Mouse (Mus musculus) forebrain, embryonic 15.5 days (tissue): Measurements from ENCODE around the gene Cables2. TPM values are rescaled to one million over a fixed set of nuclear protein-coding genes. Genes with fewer than 3 reads are reported as not detected.
"Not testable (repeated sequence)": the region's sequence is repeated elsewhere in the genome, so short reads cannot be mapped to it uniquely, and the experiment has no call there.

ENCODE experiments used
- ATAC-seq: fragments of 200-750 bp; cut with Nextera tagmentation; replicated peaks from 2 replicates; pipeline ENCODE4 v1.8.0; 2017; ENCODE audit warnings: mild to moderate bottlenecking, moderate TSS enrichment, moderate library complexity
- H3K27ac ChIP-seq: fragments of 300-500 bp; sonication (generic); replicated peaks from 2 replicates; pipeline ENCODE4 v1.5.1; 2015; ENCODE audit warnings: mild to moderate bottlenecking, inconsistent platforms
- H3K27me3 ChIP-seq: fragments of 300-500 bp; sonication (generic); 2 replicates; pipeline ENCODE4 v1.6.1; 2015; ENCODE audit warnings: inconsistent platforms
- H3K36me3 ChIP-seq: fragments of 300-500 bp; sonication (generic); 2 replicates; pipeline ENCODE4 v1.6.1; 2015; ENCODE audit warnings: mild to moderate bottlenecking, inconsistent platforms
- H3K4me1 ChIP-seq: fragments of 300-500 bp; sonication (generic); 2 replicates; pipeline ENCODE4 v1.6.1; 2015; ENCODE audit warnings: inconsistent platforms
- H3K4me2 ChIP-seq: fragments of 300-500 bp; sonication (generic); replicated peaks from 2 replicates; pipeline ENCODE4 v1.6.1; 2015; ENCODE audit warnings: mild to moderate bottlenecking, inconsistent platforms
- H3K4me3 ChIP-seq: fragments of 300-500 bp; sonication (generic); 2 replicates; pipeline ENCODE4 v1.5.1; 2015; ENCODE audit warnings: mild to moderate bottlenecking, inconsistent platforms
- H3K9ac ChIP-seq: fragments of 300-500 bp; sonication (generic); replicated peaks from 2 replicates; pipeline ENCODE4 v1.6.1; 2015; ENCODE audit warnings: mild to moderate bottlenecking, inconsistent platforms
- H3K9me3 ChIP-seq: fragments of 300-500 bp; sonication (generic); 2 replicates; pipeline ENCODE4 v1.6.1; 2016; ENCODE audit warnings: inconsistent platforms
- WGBS: fragments of 180-500 bp; shearing (Covaris S2); methylation state at CpG from one replicate; pipeline ENCODE4 v1.1.7; 2015; ENCODE audit warnings: mixed read lengths; 5-methylcytosine and 5-hydroxymethylcytosine counted together
- polyA plus RNA-seq: library from polyadenylated mRNA; unstranded; fragments of >200 nt; fragmentation: Nextera tagmentation; extraction: Ambion mirVana; gene quantifications from 2 replicates; pipeline ENCODE4 v1.2.1, GENCODE M21; 2015

Gene Cables2
- polyA plus RNA-seq, 1 experiment from 2014 or later = 21.6 TPM

DNA sequence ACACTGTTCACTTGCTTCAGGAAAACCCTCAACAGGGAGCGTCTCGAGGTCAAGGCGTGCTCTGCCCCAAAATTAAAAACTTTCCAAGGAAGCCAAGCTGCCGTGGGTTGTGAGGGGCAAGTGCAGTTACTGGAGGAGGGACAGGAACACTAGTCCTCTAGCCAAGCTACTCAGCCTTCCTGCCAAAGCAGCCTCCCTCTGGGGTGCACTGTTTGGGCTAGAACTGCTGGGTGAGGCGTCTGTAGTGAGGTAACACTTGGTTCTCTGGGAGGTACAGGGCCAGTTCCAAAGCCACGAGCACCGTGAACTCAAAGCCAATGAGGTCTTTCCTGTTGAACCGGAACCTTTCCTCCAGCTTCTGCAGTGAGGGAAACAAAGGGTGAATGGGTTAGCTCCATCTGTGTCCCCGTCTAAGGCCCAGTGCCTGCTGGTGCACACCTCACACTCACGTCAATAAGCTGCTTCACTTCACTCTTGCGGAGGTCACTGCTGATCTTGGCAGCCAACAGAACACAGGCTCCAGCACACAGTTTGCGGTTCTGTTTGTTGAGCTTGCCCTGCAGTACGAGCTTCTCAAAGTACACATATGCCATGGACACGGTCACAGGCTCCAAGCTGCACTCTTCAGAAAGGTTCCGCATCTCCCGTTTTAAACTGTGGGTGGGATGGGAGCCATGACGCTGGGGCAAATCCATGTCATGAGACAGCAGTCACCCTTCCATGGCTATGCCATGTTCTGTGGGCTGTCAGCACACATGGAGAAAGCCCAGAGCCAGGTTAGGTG, 13.3 kb downstream of the Cables2 start:
- H3K4me3 ChIP-seq, H3K27me3 ChIP-seq, ATAC-seq, H3K4me2 ChIP-seq, H3K9ac ChIP-seq, H3K27ac ChIP-seq, H3K9me3 ChIP-seq: not testable (repeated sequence)
- Histone ChIP-seq H3K4me1 (peaks cover 20% of the 10 kb centered on the region), H3K36me3 (peaks cover 48% of the 10 kb centered on the region)
- 73% methylated on average over 17 of the region's 17 CpGs for WGBS

DNA sequence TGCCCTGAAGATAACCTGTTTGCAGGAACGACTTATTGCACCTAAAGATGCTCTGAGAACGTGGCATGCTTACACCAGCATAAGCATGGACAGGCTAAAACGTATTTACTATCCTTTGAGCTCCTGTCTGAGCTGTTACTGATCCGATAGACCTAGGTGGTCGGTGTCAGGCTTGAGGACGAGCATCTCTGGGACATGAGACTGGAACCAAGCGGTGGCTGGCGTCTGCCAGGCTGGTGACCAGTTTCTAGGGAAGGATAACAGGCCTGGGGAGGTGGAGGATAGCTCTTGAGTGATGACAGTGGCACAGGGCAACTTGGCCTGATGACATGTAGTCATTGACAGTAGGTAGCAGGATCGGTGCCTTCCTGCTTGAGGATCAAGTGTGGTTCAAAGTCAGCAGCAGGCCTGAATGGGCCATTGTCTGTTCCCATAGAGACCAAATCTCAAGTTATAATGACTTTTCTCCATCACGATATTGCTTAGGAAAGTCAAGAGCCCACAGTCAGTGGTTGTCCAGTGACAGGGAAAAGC, 14.3 kb downstream of the Cables2 start:
- ATAC-seq, H3K9me3 ChIP-seq: not testable (repeated sequence)
- WGBS = 76% methylated on average over 10 of the region's 10 CpGs

DNA sequence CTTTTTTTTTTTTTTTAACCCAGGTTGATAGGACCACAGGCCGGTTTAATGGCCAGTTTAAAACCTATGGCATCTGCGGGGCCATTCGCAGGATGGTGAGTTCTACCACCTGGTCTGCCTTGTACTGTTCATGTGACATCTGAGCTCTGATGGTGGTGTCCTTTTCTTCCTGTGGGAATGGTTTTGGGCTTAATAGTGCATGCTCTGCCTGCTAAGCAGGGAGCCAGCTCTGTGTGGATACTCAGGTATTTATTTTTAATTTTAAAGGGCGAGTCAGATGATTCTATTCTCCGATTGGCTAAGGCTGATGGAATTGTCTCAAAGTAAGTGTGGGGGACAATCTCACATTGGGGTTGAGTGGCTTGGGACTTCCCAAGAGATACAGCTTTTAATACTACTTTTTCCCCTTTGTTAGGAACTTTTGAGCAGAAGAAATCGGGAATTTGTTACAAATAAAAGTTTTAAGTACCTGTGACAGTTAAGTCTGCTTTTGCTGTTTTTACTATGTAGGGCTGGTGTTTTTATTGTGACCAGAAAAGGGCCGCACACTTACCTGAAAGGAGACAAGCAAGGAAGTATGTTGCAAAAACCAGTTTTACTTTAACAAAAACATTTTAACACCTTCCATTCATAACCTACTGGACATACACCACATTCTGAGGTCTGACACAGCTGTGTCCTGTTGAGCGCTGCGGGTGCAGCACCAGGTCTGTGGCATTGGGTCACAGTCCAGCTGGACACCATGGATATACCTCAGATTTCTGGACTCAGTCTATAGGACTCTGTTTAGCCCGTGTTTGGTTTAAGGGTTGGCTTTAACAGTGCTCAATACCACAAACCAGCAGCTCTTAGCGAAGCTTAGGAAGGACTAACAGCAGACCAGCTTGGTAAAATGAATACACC, 15.1 kb downstream of the Cables2 start:
- ATAC-seq = no peak

More for the DNA sequence above, 14.3 kb downstream of the Cables2 start:
- peaks cover 45% of the 10 kb centered on the region for H3K36me3 ChIP-seq
- not testable (repeated sequence) for H3K9ac ChIP-seq, H3K27ac ChIP-seq, H3K27me3 ChIP-seq, H3K4me3 ChIP-seq, H3K4me2 ChIP-seq
- peaks cover 20% of the 10 kb centered on the region for H3K4me1 ChIP-seq

DNA sequence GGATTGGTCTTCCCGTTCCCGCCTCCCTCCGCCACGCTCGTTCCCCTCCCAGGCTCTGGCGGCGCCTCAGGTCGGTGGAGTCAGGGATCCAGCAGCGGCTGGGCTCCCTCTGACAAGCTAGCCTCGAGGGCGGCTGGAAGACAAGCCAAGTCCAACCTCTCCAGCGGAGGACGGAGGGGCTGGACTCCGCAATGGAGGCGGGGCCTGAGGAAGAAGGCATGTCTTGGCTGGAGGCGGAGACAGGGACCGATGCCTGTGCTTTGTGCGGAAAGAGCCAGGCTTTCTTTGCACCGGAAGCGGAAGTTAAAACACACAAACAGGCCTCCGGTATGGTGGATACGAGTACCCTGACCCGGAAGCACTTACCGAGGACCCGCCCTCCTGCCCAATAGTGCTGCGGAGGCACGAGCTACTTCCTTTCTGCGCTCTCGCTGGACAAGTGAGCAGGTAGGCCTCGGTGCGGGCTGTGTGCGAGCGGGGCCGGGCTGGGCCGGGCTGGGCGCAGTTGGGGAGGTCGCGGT, 16.2 kb downstream of the Cables2 start, which contains the start of gene Rps21:
Rps21 (plus strand) TSS at position 377 of the 521 bp plus-strand sequence.
- Histone ChIP-seq H3K27ac (peak within 1 kb of the TSS; percentile 95), H3K4me2 (peak within 1 kb of the TSS; percentile 84), H3K9me3 (no peaks in the 10 kb centered on the region), H3K4me1 (peaks cover 20% of the 10 kb centered on the region), H3K27me3 (no peaks in the 10 kb centered on the region), H3K4me3 (peak within 1 kb of the TSS; percentile 90), H3K9ac (peak within 1 kb of the TSS; percentile 95), H3K36me3 (peaks cover 27% of the 10 kb centered on the region)
- peak; percentile 98 for ATAC-seq
- WGBS = 0% methylated on average over 38 of the region's 38 CpGs

More for the DNA sequence above, 15.1 kb downstream of the Cables2 start:
- WGBS = 55% methylated on average over 11 of the region's 11 CpGs
- peaks cover 37% of the 10 kb centered on the region for H3K36me3 ChIP-seq
- no peaks in the 10 kb centered on the region for H3K27me3 ChIP-seq
- peak overlapping the region; percentile 84 for H3K4me2 ChIP-seq
- peak overlapping the region; percentile 95 for H3K9ac ChIP-seq
- H3K9me3 ChIP-seq = no peaks in the 10 kb centered on the region
- H3K27ac ChIP-seq = peak overlapping the region; percentile 95
- peak overlapping the region; percentile 90 for H3K4me3 ChIP-seq
- peaks cover 20% of the 10 kb centered on the region for H3K4me1 ChIP-seq

DNA sequence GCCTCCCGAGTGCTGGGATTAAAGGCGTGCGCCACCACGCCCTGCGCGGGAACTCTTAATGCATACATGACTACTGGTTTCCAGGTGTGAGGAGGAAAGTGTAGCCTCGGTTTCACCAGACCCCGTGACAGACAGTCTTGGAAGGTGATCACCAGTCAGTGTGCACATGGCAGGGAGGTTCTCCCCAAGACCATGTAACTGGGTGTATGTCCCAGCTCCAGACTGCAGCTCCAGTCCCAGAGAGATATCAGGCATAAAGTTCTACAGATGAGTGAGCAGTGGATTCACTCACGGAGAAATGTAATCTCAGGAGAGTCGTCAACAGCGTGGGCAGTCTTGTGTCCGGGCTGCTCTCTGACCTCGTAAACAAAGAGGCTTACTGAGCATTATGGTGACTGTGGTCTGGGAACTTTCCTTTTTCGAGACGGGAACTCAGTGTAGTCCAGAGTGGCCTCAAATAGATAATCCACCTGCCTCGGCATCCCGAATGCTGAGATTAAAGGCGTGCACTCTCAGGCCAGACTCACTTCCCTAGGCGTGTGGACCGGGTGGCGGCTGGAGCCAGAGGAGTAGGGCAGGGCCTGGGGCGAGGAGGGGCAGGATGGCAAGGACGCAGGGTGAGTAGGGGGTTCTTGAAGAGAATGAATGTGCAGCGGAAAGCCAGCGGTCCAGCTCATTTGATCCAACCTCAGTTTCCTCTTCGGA, 16.8 kb downstream of the Cables2 start:
- no peaks in the 10 kb centered on the region for H3K9me3 ChIP-seq

DNA sequence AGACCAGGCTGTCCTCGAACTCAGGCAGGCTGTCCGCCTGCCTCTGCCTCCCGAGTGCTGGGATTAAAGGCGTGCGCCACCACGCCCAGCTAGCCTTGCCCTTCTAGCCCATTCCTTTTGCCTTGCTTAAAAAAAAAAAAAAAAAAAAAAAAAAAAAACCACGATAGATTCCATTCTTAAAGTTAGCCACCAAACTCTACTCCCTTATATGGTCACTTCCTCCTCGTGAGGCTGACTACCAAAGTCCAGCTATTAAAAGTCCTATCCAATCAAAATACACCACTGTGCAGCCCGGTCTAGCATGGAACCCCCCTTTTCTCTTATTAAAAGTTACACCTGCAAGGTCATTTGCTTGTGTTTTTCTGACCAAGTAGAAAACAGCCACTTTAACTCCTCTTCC, 17.6 kb downstream of the Cables2 start:
- 86% methylated on average over 9 of the region's 9 CpGs for WGBS
- no peaks in the 10 kb centered on the region for H3K27me3 ChIP-seq
- H3K36me3 ChIP-seq = peaks cover 20% of the 10 kb centered on the region
- H3K4me2 ChIP-seq = peak overlapping the region; percentile 77
- H3K9ac ChIP-seq = no peak overlapping the region
- peaks cover 20% of the 10 kb centered on the region for H3K4me1 ChIP-seq
- ATAC-seq = no peak
- H3K9me3 ChIP-seq = no peaks in the 10 kb centered on the region
- no peak overlapping the region for H3K27ac ChIP-seq
- H3K4me3 ChIP-seq = peak overlapping the region; percentile 90

More for the DNA sequence above, 16.8 kb downstream of the Cables2 start:
- Histone ChIP-seq H3K4me2 (peak overlapping the region; percentile 77), H3K4me1 (peaks cover 20% of the 10 kb centered on the region), H3K27me3 (no peaks in the 10 kb centered on the region), H3K4me3 (peak overlapping the region; percentile 90), H3K36me3 (peaks cover 25% of the 10 kb centered on the region), H3K9ac (peak overlapping the region; percentile 83), H3K27ac (peak overlapping the region; percentile 95)
- ATAC-seq = peak; percentile 75
- WGBS = 26% methylated on average over 26 of the region's 26 CpGs

DNA sequence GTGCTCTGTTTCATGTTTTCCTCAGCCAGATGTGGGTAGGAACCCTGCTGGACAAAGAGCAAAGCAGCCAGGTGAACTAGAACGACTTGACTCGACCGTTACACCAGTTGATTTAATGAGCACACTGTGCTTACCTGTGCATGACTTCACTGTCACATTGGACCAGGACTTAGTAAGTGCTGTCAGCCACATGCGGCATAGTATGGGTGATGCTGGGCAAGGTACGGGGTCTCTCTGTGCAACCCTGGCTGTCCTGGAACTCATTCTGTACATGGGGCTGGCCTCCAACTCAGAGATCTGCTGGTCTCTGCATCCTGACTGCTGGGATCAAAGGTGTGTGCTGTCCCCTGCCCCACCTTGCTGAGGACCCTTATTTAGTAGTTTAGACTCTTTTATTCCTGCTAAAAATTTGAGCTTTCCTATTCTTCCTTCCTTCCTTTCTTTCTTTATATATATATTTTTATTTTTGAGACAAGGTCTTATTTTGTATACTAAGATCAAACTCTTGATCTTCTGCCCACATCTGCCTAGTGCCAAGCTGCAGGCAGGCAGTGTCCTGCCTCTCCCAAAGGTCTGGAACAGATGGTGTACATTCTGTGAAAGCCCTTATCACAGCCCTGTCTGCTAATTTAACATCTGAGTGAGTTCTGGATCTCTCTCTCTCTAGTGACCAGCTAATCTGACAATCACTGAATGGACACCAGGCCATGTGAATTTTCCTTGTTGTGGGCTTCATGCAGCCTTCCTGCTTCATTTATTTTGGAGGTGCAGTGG, 18.7 kb downstream of the Cables2 start:
- no peak for ATAC-seq
- H3K4me1 ChIP-seq = peaks cover 20% of the 10 kb centered on the region
- H3K9ac ChIP-seq = no peak overlapping the region
- no peak overlapping the region for H3K27ac ChIP-seq
- no peak overlapping the region for H3K4me3 ChIP-seq
- no peaks in the 10 kb centered on the region for H3K27me3 ChIP-seq
- 90% methylated on average over 5 of the region's 5 CpGs for WGBS
- H3K4me2 ChIP-seq = no peak overlapping the region
- peaks cover 13% of the 10 kb centered on the region for H3K36me3 ChIP-seq
- no peaks in the 10 kb centered on the region for H3K9me3 ChIP-seq

DNA sequence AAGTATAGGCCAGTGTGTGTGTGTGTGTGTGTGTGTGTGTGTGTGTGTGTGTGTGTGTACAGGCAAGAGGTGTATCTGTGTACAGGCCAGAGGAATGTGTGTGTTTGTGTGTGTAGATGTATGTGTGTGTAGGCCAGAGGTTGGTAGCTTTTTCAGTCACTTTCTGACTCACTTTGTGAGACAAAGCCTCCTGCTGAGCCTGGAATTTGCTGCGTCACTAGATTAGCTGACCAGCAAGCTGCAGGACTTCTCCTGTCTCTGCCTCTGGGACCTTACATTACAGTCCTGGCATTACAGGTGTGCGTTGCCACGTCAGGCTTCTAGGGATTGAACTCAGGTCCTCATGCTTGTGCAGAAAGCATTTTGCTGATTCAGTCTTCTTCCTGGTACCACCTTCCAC, 21.5 kb downstream of the Cables2 start:
- H3K4me3 ChIP-seq = no peak overlapping the region
- WGBS = 42% methylated on average over 3 of the region's 3 CpGs
- no peaks in the 10 kb centered on the region for H3K27me3 ChIP-seq
- H3K9ac ChIP-seq = no peak overlapping the region
- peaks cover 9% of the 10 kb centered on the region for H3K4me1 ChIP-seq
- no peaks in the 10 kb centered on the region for H3K9me3 ChIP-seq
- ATAC-seq = 0 out of 2 replicates have a peak, but pooled peaks have one; percentile 1
- no peaks in the 10 kb centered on the region for H3K36me3 ChIP-seq
- H3K27ac ChIP-seq = no peak overlapping the region
- no peak overlapping the region for H3K4me2 ChIP-seq

DNA sequence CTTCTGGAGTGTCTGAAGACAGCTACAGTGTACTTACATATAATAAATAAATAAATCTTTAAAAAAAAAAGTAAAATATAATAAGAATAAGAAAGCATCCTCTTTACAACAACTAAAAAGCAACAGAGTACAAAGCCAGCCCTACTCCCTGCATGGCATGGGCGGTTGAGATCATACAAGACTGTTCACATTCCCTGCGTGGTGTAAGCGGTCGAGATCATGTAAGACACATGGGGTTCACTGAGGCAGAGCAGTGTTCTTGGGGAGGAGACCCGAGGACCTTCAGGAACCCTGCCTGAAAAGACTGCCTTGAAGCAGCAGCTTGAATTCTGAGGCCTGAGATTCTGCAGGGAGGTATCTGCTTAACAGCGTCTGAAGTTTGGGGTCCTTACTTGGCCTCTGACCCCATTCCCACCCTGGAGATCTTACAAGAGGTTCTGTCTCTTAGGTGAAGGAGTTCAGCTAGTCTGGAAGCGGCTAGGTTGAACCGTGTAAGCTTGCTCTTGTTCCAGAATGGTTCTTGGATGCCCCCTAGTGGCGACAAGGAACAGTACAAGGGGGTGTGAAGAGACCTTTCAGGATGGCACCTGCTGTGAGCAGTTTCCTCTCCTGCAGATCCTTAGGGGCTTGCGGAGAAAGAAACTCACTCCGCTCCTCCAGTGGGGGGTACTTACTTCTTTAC, 22.2 kb downstream of the Cables2 start:
- ATAC-seq = peak; percentile 93
- Histone ChIP-seq H3K9ac (no peak overlapping the region), H3K9me3 (no peaks in the 10 kb centered on the region), H3K4me1 (peaks cover 4% of the 10 kb centered on the region), H3K27me3 (no peaks in the 10 kb centered on the region), H3K4me2 (no peak overlapping the region), H3K27ac (no peak overlapping the region), H3K36me3 (no peaks in the 10 kb centered on the region), H3K4me3 (no peak overlapping the region)
- WGBS = 30% methylated on average over 11 of the region's 11 CpGs

DNA sequence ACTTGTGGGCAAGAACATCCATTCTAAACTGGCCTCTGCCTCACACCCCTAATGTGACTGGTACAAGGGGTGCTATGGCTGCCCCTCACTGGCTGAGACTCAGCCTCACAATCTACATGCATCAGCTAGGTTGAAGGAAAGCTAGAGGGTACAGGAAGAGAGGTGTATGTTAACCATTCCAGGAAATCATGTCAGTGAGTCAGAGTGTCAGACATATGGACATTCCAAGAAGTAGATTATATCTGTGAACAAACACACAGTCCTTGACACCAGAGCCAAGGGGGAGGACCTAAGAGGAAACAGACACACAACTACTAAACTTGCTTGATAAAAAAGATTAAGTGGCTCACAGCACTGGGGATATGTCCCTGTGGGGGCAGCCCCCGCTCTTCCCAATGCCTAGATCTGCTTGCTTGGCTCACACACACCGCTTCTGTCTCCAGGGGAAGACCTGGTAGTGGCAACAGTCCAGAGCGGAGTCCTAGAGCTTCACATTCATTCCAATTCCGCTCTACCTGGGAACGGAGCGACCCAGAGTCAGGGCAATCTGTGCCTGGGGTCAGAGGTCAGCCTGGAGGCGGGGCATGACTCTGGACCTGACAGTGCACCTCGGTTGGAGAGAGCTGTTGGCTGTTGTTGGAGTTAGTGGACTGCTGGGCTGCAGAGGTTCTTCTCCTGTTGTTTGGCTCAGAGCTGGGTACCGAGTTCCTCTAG, 24.2 kb downstream of the Cables2 start:
- Histone ChIP-seq H3K4me3 (no peak overlapping the region), H3K9ac (no peak overlapping the region), H3K4me1 (no peaks in the 10 kb centered on the region; the same call in 1 of the 2 replicates), H3K4me2 (no peak overlapping the region), H3K27me3 (no peaks in the 10 kb centered on the region), H3K27ac (no peak overlapping the region), H3K9me3 (no peaks in the 10 kb centered on the region), H3K36me3 (no peaks in the 10 kb centered on the region)
- no peak for ATAC-seq
- 61% methylated on average over 9 of the region's 9 CpGs for WGBS
